Mouse (Mus musculus): Measurements from ENCODE around the gene Pafah1b2.

Pafah1b2 gene

DNA sequence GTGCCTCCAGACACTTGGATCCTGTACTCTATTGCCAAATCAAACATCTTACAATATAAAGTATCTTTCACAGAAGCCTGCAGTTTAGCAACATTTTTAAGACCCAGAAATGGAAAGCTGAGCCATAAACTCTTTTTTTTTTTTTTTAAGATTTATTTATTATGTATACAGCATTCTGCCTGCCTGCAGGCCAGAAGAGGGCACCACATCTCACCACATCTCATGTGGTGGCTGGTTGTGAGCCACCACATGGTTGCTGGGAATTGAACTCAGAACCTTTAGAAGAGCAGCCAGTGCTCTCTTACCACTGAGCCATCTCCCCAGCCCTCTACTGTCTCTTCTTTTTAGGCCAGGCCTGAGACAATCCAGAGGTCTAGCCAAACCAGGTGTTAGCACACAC lies 31.2 kb downstream of the Pafah1b2 start:
- no peak for DNase-seq (ENCODE audit: low read depth)

DNA sequence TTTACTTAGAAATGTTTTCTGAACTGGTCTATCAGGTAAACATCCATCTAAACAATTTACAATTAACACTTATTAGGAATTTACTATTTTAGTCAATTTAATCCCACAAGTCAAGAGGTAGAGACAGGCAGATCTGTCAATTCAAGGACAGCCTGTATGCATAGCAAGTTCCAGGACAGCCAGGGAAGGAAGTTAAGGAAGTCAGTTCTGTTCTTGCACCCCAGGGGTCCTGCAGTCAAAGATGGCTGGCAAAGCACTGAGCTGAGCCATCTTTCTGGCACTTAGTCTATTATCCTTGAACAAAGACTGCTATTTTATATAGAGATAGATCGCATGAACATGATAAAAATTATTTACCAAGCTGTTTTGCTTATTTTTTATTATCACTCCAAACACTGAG lies 31.9 kb downstream of the Pafah1b2 start:
- no peak for DNase-seq (ENCODE audit: low read depth)

DNA sequence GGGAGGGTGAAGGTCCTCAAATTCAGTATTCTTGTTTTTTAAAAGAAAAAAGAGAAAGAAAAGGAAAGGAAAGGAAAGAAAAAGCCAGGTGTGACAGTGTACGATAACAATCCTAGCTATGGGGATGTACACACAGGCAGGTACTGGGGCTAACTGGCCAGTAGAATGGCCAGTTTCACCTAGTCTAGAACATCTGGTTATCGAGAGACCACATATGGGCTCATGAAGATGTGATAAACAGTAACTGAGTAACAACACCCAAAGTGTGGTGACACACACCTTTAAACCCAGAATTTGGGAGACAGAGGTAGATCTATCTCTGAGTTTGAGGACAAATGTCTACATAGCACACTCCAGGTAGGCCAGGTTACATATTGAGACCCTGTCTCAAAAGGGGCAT lies 32.7 kb downstream of the Pafah1b2 start:
- no peak for DNase-seq (ENCODE audit: low read depth)

DNA sequence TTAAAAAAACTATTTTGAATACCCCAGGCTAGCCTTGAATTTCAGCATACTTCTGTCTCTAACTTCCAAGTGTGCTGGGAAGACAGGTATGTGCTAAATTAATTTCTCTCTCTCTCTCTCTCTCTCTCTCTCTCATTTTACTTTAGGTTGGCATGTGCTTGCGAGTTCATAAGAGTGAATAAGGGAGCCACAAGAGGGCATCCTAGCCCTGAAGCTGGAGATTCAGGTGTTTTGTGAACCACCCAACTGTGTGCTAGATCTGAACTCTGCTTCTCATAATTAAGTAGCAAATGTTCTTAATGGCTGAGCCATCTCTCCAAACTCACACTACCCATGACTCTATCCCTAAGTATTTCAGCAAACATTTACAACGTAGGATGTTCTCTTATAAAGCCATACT lies 35.6 kb downstream of the Pafah1b2 start:
- no peak for DNase-seq (ENCODE audit: low read depth)

DNA sequence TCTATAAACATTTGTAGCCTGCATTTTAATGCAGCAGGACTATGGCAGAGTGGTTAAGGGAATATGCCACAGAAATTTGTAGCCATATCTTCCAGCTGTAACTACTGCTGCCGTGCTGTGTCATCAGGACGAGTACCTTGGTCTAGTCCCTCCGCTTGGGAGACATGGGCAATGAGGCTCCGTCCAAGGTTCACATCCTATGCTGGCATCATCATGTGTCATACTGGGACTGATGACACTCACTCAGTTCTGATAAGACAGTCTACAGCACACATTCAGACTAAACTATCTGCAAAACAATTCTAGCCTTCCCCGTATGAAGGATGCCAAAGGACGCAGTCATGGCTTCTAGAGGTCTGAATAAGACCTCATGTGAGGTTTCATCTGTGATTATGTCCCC lies 48.9 kb downstream of the Pafah1b2 start:
- DNase-seq (ENCODE audit: low read depth) = no peak

DNA sequence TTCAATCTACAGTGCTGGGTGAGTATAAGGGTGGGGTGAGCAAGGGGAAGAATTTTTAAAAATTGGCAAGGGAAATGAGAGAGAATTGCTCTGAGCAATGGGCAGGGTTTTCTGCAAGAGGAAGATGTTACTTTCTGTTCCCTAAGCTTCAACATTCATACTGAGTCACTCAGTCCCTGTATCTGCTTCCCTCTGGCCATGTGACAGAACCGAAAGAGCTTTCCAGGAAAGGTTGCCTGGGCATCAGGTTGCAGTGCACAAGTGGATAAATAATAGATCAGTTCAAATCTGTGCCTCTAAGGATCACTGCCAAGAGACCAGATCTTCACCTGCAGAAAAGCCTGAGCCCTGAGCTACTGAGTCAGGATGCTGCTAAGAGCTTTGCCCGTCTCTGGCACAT lies 50.6 kb downstream of the Pafah1b2 start:
- DNase-seq (ENCODE audit: low read depth) = no peak

DNA sequence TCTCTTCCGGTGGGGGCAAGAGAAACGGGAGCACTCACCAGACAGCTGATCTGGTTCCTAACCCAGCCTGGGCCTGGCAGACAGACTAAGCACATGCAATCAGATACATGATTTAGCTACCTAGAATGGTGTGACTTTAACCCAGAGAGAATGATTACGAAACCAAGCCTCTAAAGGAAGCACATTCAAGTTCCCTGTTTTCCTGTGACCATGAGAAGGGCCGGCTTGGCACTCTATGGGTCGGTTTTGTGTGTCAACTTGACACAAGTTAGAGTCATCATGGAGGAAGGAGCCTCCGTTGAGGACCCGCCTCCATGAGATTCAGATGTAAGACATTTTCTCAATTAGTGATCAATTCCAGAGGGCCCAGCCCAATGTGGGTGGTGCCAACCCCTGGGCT lies 52.8 kb downstream of the Pafah1b2 start:
- no peak for DNase-seq (ENCODE audit: low read depth)

DNA sequence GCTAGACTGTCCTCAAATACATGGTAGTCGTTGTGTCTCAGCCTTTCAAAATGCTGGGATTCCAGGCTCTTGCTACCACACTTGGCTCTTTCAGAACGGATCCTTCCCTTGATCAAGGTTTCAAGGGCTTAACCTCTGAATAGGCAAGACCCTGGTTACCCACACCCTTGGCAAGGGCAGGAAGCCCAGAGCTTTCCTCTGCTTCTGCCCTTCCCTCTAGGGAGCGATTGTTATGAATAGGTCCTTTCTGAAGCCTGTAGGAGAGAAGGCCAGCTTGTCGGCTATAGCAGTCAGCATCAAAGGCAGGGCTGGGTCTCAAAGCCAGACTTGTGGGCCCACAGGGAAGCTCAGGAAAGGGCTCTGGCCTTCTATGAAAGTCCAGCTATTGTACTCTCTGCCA lies 53.6 kb downstream of the Pafah1b2 start:
- DNase-seq (ENCODE audit: low read depth) = no peak

DNA sequence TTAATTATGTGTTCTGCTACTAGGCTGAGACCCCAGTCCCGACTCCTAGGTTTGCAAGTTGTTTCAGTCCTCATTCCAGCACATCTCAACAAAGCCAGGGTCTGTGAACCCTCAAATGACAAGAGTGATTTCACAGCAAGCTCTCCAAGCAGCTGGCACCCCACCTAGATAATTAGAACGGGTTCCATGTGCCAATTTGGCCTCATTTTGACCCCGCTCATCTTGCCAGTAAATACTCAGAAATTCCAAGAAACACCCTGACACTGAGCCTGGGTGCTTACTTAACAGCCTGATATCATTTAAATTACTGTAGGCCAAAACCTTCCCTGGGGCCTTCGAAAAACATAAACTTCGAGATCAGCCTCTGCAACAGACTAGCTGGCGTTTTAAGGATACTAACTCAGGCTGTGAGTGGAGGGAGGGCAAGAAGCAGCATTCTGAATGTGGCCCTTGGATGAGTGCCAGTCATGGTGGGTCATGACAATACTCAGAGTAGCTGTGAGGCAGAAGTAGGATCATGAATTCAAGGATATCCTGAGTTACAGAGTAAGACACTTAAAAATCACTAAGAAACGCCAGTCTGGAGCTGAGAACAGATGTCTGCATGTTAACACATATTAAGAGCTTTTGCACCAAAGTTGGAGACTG lies 54.3 kb downstream of the Pafah1b2 start:
- no peak for DNase-seq (ENCODE audit: low read depth)

DNA sequence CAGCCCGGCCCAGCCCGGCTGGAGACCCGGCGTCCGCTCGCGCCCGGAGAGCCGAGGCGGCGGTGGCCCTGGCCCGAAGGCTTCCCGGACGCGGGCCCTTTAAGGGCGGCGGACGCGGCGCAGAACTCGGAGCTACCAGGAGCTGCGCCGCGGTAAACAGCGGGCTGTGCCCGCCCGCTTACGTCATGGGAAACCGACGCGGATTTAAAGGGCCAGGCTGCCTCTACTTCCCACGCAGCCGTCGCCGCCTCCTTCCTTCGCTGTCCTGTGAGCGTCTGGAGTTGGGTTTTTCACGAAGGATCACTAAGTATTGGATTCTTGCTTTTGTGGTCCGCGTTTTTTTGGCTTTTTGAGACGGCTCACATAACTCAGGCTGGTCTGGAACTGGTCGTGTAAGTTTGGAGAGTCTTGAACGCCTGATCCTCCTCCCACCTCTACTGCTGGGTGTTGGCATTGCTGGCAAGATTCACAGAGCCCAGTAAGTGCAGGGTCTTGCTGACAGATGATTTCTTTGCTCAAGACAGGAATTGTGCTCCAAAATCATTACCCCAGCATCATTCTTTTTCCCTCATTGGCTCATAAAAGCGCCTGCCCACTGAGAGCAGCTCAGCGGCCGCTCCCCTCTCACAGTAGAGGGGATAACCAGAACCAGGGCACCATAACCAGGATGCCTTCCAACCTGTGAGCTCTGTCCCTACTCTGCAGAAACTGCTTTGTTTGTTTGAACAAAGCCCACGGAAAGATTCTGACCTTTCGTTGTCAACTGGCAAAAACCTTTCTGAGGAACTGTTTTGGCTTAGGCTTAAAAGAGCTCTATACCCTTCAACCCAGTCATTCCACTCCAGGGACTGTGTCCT lies 57.2 kb downstream of the Pafah1b2 start, which contains the start of gene Sidt2:
Sidt2 (minus strand) TSS at position 152 of the 857 bp plus-strand sequence.
- DNase-seq (ENCODE audit: low read depth) = peak; percentile 73

DNA sequence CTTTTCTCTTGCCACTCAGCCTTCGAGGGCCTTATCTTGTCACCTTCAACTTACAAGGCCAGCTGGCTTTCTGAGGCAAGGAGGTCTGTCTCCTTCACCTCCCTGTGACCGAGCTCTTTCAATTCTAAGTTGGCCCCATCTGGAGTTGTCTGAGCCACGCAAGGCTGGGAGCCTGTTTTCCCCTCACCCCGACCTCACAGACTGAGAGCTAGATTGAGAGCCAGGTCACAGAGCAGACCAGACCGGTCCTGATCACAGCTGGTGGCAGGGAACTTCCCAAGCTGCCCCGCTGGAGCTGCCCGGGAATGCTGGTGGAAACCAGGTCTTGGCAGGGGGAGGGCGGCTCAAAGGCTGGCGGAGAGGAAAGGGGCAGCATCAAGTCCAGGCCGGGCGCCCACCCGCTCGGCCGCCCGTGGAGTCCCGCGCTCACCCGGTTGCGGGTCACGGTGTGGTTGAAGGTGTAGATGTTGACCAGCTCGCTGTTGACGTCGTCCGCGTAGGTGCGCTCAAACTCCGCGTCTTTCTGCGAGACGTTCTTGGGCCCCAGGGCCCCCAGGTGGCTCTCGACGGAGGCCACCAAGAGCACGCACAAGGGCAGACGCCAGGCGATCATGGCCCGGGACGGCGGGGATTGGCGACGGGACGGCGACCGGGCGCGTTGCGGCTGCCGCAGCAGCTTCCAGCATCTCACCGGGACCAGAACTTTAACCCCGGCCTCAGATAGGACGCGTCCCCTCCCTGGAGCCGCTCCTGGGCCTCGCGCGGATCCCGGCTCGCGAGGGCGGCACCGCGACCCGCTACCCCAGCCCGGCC lies 58.0 kb downstream of the Pafah1b2 start:
- peak; percentile 35 for DNase-seq (ENCODE audit: low read depth)

DNA sequence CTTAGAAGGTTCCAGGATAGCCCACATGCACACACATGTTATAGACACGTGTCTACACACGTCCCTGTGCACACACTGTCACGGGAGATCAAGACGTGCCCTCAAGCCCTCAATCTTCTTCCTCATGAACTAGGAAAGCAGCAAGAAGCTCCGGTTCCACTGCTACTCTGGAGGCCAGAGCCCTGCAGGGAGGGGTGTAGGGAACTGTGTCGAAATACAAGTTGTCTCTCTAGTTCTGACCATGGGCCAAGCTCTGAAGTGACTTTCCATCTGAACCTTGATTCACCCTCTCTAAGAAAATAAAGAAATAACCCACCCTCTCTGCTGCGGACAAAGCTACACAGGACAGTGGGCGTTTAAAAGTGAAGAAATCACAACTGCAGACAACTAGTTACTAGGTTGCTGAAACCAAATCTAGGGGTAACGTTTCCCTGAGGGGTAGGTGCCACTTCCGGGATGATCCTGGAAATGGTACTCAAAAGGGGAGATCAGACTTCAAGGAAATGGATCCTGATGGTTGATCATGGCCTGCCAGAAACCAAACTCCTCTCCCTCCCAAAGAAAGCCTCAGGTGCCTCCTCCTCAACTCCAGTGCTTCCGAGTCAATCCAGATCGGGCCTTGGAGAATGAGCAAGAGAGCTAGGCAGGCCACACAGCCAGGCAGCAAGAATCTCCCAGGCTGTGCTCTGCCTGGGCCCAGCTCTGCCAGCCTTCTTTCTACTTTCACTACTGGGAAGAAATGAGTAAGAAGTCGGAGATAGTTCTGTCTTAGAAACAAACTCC lies 58.8 kb downstream of the Pafah1b2 start:
- DNase-seq (ENCODE audit: low read depth) = no peak

DNA sequence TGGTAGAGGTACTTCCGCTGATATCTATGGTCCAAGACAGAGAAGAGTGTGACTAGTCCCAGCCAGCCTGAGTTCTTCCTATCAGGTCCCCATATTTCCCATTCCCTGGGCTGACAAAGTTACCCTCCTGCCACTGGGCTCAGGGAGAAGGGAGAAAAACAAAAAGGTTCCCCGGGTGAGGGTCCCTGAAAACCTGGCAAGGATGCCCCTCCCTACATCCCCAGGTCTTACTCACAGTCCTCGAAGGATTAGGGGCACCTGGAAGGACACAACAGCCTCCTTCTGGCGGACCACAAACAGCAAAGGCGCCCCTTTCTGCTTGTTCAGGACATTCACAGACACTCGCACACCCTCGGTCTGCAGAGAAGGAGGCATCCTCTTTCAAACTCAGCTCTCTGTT lies 59.6 kb downstream of the Pafah1b2 start:
- no peak for DNase-seq (ENCODE audit: low read depth)

DNA sequence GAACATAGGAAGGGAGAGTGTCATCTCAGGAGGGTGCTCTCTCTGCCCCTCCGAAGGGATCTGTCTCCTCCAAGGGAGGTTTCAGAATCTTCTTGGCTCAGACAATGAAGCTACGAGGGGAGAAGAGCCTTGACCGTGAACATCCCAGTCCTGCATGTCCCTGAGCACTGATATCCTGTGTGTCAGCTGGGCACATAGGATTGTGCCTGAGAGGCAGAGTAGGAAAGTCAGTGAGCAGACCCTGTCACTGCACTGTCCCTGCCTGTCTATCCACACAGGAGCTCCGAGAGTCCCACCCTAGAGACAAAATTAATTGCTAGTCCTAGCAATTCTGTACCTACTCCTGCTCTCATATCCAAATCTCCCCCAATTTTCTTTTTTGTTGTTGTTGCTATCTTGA lies 60.4 kb downstream of the Pafah1b2 start:
- DNase-seq (ENCODE audit: low read depth) = no peak

DNA sequence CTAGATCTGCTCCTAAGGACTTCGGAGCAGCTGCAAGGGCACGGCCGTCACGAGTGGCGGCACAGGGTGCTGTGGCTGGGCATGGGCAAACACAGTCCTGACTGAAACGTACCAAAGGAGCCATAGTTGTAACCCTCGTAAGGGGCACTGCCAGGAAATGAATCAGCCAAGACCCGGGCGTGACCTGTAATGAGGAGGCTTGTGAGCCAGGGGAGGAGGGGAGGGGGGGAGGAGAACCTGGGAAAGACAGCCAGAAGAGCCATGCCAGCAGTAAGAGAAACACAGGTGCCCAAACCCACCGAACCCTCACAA lies 65.7 kb downstream of the Pafah1b2 start:
- no peak for DNase-seq (ENCODE audit: low read depth)

DNA sequence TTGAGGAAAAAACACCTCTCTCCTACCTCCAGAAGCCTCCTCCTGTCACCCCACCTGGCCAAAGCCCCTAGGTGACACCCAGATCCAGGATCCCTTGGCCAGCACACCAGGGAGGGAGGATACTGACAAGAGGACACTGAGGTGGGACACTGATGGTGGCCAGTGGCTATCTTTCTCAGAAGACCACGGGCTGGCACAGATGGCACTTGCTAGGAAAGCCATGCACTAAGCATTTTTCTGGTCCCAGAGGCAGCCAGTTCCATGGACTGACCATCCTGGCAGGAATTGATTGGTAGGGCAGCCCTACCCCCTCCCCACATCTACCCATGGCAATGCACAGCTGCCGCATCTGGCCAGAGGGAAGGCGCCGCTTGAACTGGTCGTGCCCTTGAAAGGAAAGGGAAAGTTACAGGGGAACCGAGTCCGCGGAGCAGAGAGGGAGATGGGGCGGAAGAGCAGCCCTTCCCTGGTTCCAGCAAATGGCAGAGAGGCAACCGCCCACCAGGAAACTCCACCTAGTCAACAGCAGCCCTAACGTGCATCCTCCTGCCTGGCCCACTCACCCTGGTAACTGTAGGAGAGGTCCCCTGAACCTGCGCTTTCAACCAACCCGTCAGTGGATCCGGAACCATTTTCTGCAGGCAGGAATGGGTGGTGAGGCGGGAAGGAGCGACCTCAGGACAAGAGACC lies 66.2 kb downstream of the Pafah1b2 start:
- no peak for DNase-seq (ENCODE audit: low read depth)

DNA sequence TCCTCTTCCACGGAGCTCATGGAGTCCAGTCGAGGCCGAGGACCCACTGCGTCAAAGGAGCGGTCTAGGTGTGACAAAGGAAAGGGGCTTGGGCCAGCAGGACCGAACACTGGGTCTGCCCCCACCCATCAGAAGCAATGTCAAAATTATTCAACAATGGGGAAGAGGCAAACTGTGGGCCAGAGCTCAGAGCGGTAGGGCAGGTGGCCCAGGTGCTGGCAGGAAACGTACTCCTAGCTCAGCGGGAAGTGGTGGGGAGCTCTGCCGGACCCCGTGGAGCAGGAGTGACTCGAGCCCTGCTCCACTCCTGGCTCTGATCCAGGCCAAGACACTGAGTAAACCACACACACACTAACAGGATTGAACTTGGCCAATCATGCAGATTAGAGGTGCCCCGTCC lies 66.8 kb downstream of the Pafah1b2 start:
- DNase-seq (ENCODE audit: low read depth) = no peak

DNA sequence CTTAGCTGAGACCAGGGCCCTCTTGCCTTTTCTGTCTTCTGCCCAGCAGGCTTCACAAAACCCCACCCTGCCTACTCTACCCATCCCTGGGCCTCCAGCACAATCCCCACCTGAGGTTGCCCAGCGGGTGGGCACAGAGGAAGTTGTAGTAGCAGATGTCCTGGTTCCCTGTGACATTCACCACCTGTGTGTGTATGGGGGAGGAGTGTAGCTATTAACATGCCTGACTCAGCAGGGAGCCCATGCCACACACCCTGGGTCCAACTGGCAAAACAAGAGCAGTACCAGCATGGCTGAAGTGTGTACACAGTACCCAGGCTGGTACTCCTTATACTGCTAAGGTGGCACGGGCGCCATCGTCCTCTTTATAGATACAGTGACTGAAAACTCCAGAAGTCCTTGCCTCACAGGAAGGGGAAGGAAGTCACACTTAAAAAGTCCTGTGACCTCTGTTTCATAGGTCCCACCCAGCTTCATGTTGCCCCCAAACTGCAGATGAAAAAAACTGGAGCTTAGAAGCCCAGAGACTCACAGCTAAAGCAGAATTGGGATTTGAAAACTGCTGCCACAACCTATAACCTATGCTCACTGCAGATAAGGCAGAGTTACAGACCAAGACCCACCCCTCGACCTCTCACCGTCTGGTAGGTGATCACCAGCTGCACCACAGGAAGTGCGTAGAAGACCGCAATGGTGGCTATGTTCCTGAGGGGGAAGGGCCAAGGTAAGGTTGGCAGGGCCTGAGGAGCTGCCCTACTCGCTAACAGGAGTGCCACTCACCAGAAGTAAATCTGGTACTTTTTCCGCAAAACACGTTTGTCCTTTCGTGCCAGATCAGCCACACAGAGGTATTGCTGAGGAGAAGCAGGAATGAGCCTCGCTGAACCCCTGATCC lies 67.7 kb downstream of the Pafah1b2 start:
- no peak for DNase-seq (ENCODE audit: low read depth)

DNA sequence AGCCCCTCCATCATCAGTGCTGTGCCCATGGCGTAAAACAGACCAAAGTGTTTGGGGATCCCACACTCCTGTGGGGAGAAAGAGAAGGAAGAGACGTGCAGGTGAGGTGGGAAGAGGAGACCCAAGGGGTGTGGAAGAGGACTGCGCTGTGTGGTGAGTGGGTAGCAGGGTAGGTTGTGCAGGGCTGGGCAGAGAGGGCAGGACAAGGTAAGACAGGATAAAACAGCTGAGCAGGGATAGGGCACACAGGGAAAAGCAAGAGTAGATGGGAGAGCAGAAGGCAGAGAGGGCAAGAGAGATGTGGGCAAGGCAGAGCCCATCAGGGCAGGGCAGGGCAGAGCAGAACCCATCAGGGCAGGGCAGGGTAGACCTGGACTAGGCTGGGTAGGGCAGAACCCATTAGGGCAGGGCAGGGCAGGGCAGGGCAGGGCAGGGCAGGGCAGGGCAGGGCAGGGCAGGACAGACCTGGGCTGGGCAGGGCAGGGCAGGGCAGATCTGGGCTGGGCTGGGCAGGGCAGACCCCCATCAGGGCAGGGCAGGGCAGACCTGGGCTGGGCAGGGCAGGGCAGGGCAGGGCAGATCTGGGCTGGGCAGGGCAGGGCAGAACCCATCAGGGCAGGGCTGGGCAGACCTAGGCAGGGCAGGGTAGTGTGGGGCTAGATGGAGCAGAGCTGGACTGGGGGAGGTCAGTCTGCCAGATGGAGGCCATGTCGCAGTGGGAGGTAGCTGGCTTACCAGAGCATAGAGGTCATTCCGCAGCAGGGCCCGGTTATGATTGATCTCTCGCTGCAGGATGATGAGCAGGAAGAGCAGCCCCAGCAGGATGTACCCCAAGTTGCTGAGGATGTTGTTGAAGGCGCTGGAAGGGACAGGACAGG lies 68.6 kb downstream of the Pafah1b2 start:
- DNase-seq (ENCODE audit: low read depth) = no peak

Measured in c-Kit-positive CD71-positive TER-119-negative erythroid progenitor cells, embryonic 14.5 days (primary cell).